Mouse (Mus musculus) embryonic facial prominence, embryonic 12.5 days (tissue): ENCODE results near the gene Tepp. TPM values are rescaled to one million over a fixed set of nuclear protein-coding genes. Genes with fewer than 3 reads are reported as not detected.

Source experiments
- ATAC-seq: fragments of 200-750 bp; cut with Nextera tagmentation; 2 replicates; pipeline ENCODE4 v1.8.0; 2017; ENCODE audit not compliant: insufficient number of reproducible peaks, insufficient read depth, low FRiP score, low TSS enrichment
- H3K27ac ChIP-seq: fragments of 300-500 bp; sonication (generic); 2 replicates; pipeline ENCODE4 v1.5.1; 2016; ENCODE audit warnings: mild to moderate bottlenecking
- H3K27me3 ChIP-seq: fragments of 300-500 bp; sonication (generic); 2 replicates; pipeline ENCODE4 v1.6.1; 2016; ENCODE audit warnings: mild to moderate bottlenecking, moderate library complexity
- H3K36me3 ChIP-seq: fragments of 300-500 bp; sonication (generic); 2 replicates; pipeline ENCODE4 v1.6.1; 2016; ENCODE audit warnings: mild to moderate bottlenecking
- H3K4me1 ChIP-seq: fragments of 300-500 bp; sonication (generic); 2 replicates; pipeline ENCODE4 v1.6.1; 2016
- H3K4me2 ChIP-seq: fragments of 300-500 bp; sonication (generic); replicated peaks from 2 replicates; pipeline ENCODE4 v1.6.1; 2016; ENCODE audit warnings: mild to moderate bottlenecking, moderate library complexity
- H3K4me3 ChIP-seq: fragments of 300-500 bp; sonication (generic); 2 replicates; pipeline ENCODE4 v1.5.1; 2016; ENCODE audit warnings: mild to moderate bottlenecking
- H3K9ac ChIP-seq: fragments of 300-500 bp; sonication (generic); 2 replicates; pipeline ENCODE4 v1.6.1; 2016; ENCODE audit warnings: mild to moderate bottlenecking, moderate library complexity
- H3K9me3 ChIP-seq: fragments of 300-500 bp; sonication (generic); 2 replicates; pipeline ENCODE4 v1.6.1; 2016; ENCODE audit warnings: mild to moderate bottlenecking, moderate library complexity
- WGBS: fragments of 180-500 bp; shearing (Covaris S2); methylation state at CpG from one replicate; pipeline ENCODE4 v1.1.7; 2016; 5-methylcytosine and 5-hydroxymethylcytosine counted together
- polyA plus RNA-seq: library from polyadenylated mRNA; unstranded; fragments of >200 nt; fragmentation: Nextera tagmentation; extraction: Ambion mirVana; gene quantifications from 2 replicates; pipeline ENCODE4 v1.2.1, GENCODE M21; 2016

Tepp gene
- polyA plus RNA-seq, 1 experiment from 2014 or later, result 0.99 TPM

DNA sequence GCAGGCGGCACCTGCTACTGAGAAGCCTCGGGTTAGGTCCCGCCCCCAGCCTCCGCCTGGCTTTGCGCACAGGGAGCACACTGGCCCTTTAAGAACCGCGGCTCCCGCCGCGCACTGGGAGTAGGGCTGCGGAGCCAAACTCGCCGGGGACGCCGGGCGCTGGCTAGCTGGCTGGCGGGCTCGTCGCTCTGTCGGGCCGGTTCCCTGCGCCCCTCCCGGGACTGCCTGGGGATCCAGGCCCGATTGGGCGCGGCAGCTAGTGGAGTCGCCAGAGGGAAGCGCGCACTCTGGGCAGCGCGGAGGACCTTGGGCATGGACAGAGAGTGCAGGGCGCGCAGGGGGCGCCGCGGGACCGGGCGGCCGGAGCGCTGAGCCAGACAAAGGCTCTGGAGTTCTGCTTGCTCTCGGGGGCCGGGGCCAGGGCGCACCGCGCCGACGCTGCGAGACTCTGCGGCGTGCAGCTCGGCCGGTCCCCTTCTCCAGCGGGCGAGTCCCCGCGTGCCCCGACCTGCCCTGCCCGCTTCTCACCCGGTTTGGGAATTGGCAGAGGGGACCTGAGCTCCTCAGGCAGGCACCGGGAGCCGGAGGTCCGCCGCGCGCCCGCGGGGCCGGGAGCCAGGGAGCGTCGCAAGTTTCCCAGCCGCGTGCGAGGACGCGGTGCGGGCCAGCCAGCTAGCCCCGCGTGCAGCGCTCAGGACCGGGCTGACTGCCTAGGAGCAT lies 41.9 kb downstream of the Tepp start, which contains the start of gene Mmp15:
Gene Mmp15 (plus strand): TSS at position 118 of the 720 bp plus-strand sequence.
- peaks cover 16% of the 10 kb centered on the region for H3K4me1 ChIP-seq
- peaks cover 7% of the 10 kb centered on the region for H3K27me3 ChIP-seq
- H3K4me2 ChIP-seq, result peak within 1 kb of the TSS; percentile 98
- ATAC-seq, result peak; percentile 69
- no peaks in the 10 kb centered on the region for H3K9me3 ChIP-seq
- H3K36me3 ChIP-seq, result no peaks in the 10 kb centered on the region
- H3K4me3 ChIP-seq, result peak within 1 kb of the TSS; percentile 71
- under 1% methylated on average over 79 of the region's 80 CpGs for WGBS
- H3K9ac ChIP-seq, result peak within 1 kb of the TSS; percentile 84
- H3K27ac ChIP-seq, result peak within 1 kb of the TSS; percentile 63; the same call in 1 of the 2 replicates

GRCm38 (mm10) chr8:95352871-95353866 lies 42.8 kb downstream of the Tepp start:
- H3K36me3 ChIP-seq, result no peaks in the 10 kb centered on the region
- H3K9me3 ChIP-seq, result no peaks in the 10 kb centered on the region
- H3K4me2 ChIP-seq, result peak overlapping the region; percentile 98
- H3K4me3 ChIP-seq, result peak overlapping the region; percentile 71
- H3K27me3 ChIP-seq, result peaks cover 7% of the 10 kb centered on the region
- H3K9ac ChIP-seq, result peak overlapping the region; percentile 84
- peaks cover 16% of the 10 kb centered on the region for H3K4me1 ChIP-seq
- 2% methylated on average over 62 of the region's 62 CpGs for WGBS
- peak; percentile 26 for ATAC-seq
- 0 out of 2 replicates have a peak overlapping the region, but pooled peaks have one; percentile 63 for H3K27ac ChIP-seq

DNA sequence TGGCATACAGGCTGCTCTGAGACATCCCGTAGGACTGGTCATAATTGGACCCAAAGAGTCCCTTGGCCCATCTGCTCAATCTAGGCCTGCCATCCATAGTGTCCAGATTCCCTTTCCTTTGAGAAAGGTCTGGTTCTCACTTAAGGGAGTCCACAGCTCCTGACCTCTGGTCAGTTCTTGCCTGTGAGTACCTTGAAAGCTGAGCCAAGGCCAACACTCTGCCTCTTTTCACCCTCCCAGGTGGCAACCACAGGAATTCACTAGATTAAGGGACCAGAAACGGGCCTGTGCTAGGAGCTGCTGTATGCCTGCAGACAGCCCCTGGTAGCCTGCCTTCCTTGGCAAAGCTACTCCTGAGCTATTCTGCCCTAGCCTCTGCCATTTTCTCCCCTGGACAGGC lies 44.2 kb downstream of the Tepp start:
- Histone ChIP-seq H3K36me3 (no peaks in the 10 kb centered on the region), H3K4me1 (peaks cover 19% of the 10 kb centered on the region), H3K9me3 (no peaks in the 10 kb centered on the region), H3K4me2 (no peak overlapping the region), H3K9ac (no peak overlapping the region), H3K27ac (no peak overlapping the region), H3K27me3 (peaks cover 7% of the 10 kb centered on the region), H3K4me3 (no peak overlapping the region)
- 75% methylated on average over 2 of the region's 2 CpGs for WGBS
- no peak for ATAC-seq

- Histone ChIP-seq H3K36me3 (no peaks in the 10 kb centered on the region), H3K27ac (no peak overlapping the region), H3K4me3 (no peak overlapping the region), H3K4me1 (peaks cover 17% of the 10 kb centered on the region), H3K9ac (no peak overlapping the region), H3K4me2 (no peak overlapping the region), H3K9me3 (no peaks in the 10 kb centered on the region), H3K27me3 (no peaks in the 10 kb centered on the region)
- WGBS, result 47% methylated on average over 8 of the region's 8 CpGs
- 0 out of 2 replicates have a peak, but pooled peaks have one; percentile 17 for ATAC-seq
These were observed 48.4 kb downstream of the Tepp start for GRCm38 (mm10) chr8:95358550-95359411.

- no peak for ATAC-seq
- Histone ChIP-seq H3K9ac (0 out of 2 replicates have a peak overlapping the region, but pooled peaks have one; percentile 12), H3K9me3 (no peaks in the 10 kb centered on the region), H3K27me3 (no peaks in the 10 kb centered on the region), H3K27ac (0 out of 2 replicates have a peak overlapping the region, but pooled peaks have one; percentile 1), H3K4me2 (no peak overlapping the region), H3K4me1 (peaks cover 17% of the 10 kb centered on the region), H3K36me3 (no peaks in the 10 kb centered on the region), H3K4me3 (no peak overlapping the region)
- WGBS, result 48% methylated on average over 7 of the region's 7 CpGs
These were observed 50.0 kb downstream of the Tepp start for GRCm38 (mm10) chr8:95360181-95361015.

- H3K36me3 ChIP-seq, result no peaks in the 10 kb centered on the region
- ATAC-seq, result no peak
- no peak overlapping the region for H3K4me3 ChIP-seq
- no peaks in the 10 kb centered on the region for H3K27me3 ChIP-seq
- H3K4me2 ChIP-seq, result no peak overlapping the region
- WGBS, result 64% methylated on average over 3 of the region's 3 CpGs
- H3K9me3 ChIP-seq, result no peaks in the 10 kb centered on the region
- H3K9ac ChIP-seq, result 0 out of 2 replicates have a peak overlapping the region, but pooled peaks have one; percentile 12
- no peak overlapping the region for H3K27ac ChIP-seq
- H3K4me1 ChIP-seq, result peaks cover 17% of the 10 kb centered on the region
These were observed 50.6 kb downstream of the Tepp start for GRCm38 (mm10) chr8:95361016-95361341.

DNA sequence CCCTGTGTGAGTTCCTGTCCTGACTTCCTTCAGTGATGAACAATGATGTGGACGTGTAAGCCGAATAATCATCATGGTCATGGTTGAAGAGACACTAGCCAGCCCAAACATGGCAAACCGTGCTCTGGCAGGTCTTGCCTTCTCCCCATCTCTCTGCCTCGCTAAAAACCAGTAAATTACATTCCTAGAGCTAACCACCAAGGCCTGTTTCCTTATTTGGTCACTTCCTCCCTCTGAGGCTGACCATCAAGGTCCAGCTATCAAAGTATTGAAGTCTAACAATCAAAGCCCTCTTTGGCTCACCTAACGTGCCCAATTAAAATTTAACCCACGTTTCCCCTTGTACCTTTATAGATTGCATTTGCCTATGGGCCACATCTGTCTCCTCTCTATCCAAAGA lies 51.9 kb downstream of the Tepp start:
- Histone ChIP-seq H3K4me1 (peaks cover 17% of the 10 kb centered on the region), H3K27me3 (no peaks in the 10 kb centered on the region), H3K36me3 (no peaks in the 10 kb centered on the region), H3K4me2 (no peak overlapping the region), H3K9ac (no peak overlapping the region), H3K4me3 (no peak overlapping the region), H3K27ac (no peak overlapping the region), H3K9me3 (no peaks in the 10 kb centered on the region)
- 74% methylated on average over 6 of the region's 6 CpGs for WGBS
- no peak for ATAC-seq

GRCm38 (mm10) chr8:95363849-95364248 lies 53.5 kb downstream of the Tepp start:
- peaks cover 17% of the 10 kb centered on the region for H3K4me1 ChIP-seq
- ATAC-seq, result no peak
- H3K27ac ChIP-seq, result no peak overlapping the region
- no peaks in the 10 kb centered on the region for H3K9me3 ChIP-seq
- no peak overlapping the region for H3K4me3 ChIP-seq
- no peak overlapping the region for H3K9ac ChIP-seq
- 99% methylated on average over 2 of the region's 2 CpGs for WGBS
- H3K36me3 ChIP-seq, result 0 out of 2 replicates have a peak, but pooled peaks cover 5% of the 10 kb centered on the region
- H3K27me3 ChIP-seq, result no peaks in the 10 kb centered on the region
- no peak overlapping the region for H3K4me2 ChIP-seq

GRCm38 (mm10) chr8:95369581-95370326 lies 59.4 kb downstream of the Tepp start:
- ATAC-seq, result peak; percentile 37; the same call in 1 of the 2 replicates
- Histone ChIP-seq H3K27me3 (no peaks in the 10 kb centered on the region), H3K4me3 (peak overlapping the region; percentile 28), H3K27ac (peak overlapping the region; percentile 54; the same call in 1 of the 2 replicates), H3K9me3 (no peaks in the 10 kb centered on the region), H3K9ac (0 out of 2 replicates have a peak overlapping the region, but pooled peaks have one; percentile 44), H3K4me2 (peak overlapping the region; percentile 53), H3K4me1 (peaks cover 9% of the 10 kb centered on the region), H3K36me3 (peaks cover 14% of the 10 kb centered on the region)
- 51% methylated on average over 20 of the region's 20 CpGs for WGBS
